Mouse (Mus musculus) brain, adult 2 months (tissue): ENCODE measurements around the gene Trim9.
A peak's percentile ranks its signal among the peaks of the same experiment; 100 is the strongest.

Source experiments
- DNase-seq: peaks from one replicate; pipeline ENCODE4 v3.0.0; 2011; ENCODE audit warnings: low read depth, low spot score

Gene Trim9

DNA sequence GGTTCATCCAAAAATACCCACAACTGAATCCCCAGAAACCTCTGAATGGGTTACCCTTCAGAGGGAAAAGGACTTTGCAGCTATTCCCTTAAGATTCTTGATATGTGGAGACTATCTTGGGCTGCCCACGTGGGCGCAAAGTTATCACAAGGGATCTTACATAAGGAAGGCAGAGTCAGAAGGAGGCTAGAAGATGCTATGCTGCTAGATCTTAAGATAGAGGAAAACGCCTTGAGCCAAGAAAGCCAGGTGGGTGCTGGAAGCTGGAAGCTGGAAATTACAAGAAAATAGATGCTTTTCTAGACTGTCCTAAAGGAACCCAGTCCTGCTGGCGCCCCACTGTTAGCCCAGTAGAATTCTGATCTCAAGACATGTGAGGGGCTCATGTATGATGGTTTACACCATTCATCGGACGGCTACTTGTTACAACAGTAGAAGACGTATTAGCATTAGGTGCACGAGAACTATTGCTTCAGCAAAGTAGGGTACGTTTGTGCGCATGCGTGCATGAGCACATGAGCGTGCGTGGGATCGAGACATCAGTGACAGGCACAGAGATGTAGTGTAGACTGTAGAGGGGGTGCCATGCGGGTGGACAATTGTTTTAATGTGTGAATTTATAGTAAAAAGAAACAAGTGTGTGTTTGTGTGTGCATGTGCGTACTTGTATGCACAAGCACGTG, 85.0 kb downstream of the Trim9 start:
- peak; percentile 92 for DNase-seq

DNA sequence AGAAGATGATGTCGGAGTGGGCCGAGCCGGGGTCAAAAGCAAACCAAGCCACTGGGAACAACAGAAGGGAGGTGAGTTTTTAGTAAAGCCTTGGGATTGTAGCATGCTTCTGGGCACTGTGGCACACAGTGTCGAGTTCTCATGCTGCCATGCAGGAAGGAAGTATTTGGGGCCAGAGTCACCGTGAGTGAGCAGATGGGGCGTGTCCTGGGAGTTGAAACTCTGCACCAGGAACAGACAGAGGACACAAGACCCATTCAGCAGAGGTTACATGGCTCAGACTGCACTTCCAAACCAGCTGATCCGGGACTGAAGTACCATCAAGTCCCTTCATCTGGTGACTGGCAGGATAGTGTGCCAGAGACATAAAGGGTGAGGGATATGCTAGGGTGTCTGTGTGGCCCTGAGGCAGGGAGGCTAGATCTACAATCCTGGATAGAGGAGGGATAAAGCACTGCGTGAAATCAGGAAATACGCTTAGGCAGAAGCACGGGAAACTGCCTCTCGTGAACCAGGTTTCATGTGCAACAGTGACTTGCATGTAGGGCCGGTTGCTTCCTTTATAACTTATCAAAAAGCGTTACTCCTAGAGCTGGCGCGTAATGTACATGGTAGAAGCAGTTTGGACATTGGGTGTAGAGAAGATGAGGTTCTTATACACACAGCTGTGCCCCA, 96.1 kb downstream of the Trim9 start:
- no peak for DNase-seq

- no peak for DNase-seq
Observed at GRCm38 (mm10) chr12:70249616-70250157, 97.7 kb downstream of the Trim9 start.

DNA sequence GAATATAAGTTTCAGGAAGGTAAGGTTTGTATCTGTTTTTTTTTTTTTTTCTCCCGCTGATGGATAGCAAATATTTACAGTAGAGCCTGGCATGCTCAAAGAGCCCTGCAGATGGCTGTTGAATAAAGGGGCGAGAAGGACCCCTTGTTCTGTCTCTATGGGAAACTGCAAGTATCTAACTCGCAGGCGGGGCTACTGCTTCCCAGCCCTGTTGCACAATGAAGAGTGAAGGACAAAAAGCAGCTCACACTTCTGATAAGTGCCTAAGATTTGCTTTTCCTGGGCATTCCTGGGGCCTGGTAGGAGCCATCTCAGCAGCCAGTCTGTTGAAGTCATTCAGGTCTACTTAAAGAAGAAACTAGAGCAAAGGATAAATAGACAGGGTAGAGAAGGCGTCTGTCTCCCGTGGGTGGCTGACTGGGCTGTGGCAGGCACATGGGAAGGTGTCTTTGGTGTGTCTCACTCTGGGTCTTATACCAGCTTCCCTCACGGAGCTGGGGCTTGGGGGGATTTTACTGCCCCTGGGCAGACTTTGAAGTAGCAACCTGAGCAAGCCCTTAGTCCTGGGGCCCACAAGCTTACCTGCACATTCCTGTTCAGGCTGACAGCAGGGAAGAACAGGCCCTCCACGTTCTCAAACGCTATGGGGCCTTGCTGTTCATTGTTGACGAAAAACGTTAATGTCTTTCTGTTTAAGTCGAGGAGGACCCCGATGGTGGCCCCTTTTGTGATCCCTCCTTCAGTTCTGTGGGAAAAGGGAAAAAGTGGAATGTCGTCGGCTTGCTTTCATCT, 99.5 kb downstream of the Trim9 start:
- peak; percentile 47 for DNase-seq

DNA sequence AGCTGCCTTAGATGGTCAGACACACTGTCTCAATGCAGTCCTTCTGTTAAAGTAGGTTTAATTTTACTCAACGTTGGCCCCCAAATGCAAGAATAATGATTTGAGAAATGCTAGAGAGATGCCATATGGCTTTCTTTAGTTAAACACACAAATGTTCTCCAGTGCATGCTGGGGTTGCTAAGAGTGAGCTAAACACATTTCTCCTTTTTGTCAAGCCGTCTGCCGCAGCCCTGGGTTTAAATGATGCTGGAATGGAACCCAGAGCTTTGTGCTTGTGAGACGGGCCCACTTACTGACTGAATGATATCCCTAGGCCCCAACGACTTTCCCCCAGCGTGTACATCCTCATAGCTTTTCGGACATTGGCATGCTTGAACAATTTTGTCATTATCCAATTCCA, 104.9 kb downstream of the Trim9 start:
- peak; percentile 65 for DNase-seq

- DNase-seq, result peak; percentile 68
Observed at GRCm38 (mm10) chr12:70239741-70240140, 107.7 kb downstream of the Trim9 start.

DNA sequence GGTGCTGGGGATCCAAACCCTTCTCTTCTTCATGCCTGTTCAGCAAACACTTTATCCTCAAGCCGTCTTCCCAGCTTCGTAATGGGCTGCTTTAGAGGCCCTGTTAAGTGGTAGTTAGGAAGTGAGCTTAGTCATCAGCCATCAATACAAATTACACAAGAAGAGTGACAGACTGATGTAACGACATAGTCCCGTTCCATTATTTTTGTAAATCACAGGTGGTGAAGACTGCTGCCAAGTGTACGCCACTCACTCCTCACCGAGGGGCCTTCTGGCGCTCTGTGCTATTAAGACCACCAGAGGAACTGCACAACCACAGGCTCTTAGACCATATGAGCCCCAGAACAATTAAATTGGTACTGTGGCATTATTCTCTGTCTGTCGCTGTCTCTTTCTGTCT, 108.8 kb downstream of the Trim9 start:
- DNase-seq, result peak; percentile 31

GRCm38 (mm10) chr12:70234938-70235484, 112.4 kb downstream of the Trim9 start:
- peak; percentile 82 for DNase-seq

- peak; percentile 79 for DNase-seq
Observed at GRCm38 (mm10) chr12:70234411-70234810, 113.0 kb downstream of the Trim9 start.

DNA sequence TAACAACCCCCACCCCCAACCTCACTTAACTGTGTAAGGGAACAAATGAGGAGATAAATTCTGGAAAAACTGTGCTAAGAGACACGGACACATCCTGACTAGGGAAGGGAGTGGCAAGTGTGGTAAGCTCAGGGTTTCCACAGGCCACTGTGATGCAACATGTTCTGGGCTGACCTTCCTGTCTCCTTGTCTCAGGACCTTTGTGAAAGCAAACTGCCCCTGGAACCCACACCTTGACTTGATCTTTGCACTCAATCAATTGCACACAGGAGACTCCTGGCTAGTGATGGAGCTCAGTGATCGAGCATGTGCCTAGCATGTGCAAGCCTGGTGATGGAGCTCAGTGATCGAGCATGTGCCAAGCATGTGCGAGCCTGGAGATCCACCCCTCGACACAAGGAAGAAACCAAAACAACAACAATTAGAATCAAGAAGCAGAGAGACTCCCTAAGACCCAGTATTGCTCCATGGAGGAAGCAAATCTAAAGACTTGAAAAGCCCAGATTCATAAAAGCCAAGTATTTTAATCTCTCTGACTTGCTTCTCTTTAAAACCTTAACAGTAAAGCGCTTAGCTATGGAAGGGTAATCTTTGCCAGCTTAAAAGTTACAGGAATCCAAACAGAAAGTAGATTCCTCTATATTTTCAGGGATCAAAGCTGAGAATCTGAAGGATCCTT, 113.6 kb downstream of the Trim9 start:
- DNase-seq, result no peak

DNA sequence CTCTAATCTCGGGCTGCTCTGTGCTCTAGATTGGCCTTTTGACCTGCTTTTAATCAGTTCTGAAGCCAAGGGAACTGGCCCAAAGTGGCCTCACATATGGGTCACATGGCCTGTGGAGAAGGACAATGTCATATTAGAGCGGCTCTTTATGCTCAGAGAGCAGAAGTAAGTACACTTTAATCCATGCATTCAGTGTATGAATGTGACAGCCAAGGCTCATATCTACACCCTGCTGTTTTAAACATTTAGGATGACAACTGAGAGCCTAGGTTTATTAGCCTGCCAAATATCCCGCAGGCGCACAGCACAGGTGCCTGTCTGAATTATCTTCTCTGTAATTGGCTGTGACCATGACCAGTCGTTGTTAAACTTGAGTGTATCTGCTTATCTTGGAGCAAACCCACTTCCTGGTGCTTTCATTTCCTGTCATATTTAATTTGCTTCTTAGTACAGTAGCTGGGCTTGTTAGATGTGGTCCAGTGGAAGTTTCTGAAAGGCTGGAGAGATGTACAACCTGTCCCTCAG, 115.3 kb downstream of the Trim9 start:
- DNase-seq, result no peak

DNA sequence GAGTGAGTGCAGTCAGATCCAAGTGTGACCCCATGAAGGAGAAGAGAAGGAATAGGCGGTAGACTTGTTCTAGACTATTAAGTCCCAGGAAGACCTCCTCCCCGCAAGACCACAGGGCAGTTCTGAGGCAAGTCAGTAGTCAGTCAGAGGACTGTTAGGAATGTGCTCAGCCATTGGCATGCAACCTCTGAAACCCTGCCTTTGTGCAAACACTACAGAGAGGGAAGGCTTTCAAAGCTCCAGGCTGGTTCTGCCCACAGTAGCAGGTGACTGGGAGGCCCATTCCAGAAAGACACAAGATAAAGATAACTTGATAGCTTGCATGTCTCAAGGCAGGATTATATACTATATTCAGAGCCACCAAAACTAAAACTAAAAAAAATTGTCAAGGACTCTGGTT, 116.1 kb downstream of the Trim9 start, which contains the start of gene Pygl:
Gene Pygl, minus strand, starts transcription at position 195 of the 400 bp plus-strand sequence.
- no peak for DNase-seq

DNA sequence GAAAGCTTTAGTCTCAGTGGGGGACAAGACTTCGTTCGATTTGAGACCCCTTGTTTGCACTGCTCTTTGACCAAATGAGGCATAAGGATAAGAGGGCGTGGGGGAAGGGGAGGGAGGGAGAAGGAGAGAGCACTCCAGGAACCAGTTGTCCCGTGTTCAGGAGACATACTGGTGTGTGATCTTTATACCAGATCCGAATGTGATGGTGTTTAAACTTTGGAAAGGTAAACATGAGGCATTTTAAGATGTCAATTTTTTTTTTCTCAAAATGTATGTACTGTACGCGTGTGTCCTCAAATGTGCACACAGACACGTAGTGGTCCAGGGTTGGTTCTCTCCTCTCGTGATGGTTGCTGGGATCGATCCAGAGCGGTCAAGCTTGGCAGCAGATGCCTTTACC, 119.3 kb downstream of the Trim9 start:
- DNase-seq, result no peak

- peak; percentile 47 for DNase-seq
Observed at GRCm38 (mm10) chr12:70227121-70227932, 120.1 kb downstream of the Trim9 start.

DNA sequence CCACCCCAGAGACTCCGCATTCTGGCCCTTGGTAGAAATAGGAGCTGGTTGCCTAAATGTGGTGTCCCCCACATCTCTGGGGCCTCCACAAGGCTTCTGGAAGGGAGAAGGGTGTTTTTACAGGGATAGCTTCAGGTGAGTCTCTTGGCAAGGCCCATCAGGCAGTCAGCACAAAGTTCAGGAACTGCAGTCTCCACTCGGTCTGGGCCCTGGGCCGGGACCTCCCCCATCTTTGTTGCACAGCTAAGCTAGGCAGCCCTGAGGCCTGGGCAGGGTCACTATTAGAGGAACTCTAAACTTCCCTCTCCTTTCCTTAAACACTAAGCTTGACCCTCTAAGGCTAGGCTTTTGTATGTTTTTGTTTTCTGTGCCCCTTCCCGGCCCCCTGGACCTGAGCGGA, 120.8 kb downstream of the Trim9 start:
- DNase-seq, result no peak

DNA sequence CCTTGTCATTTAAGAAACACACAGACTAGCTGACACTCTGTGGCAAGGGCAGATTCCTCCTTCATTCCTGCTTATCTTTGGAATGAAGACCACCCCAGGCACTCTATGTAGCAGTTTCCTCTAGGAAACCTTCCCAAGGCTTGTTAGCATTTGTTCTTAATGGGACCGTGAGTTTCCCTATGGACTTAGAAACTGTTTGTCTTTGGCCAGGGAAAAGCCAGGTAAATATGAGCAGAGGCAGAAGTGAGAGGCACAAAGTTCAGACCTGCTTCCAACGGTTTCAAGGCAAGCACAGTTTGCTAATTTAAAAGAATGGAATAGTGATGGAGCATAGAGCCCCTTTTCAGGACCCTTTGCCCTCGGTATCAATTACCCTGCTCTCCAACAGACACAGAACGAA, 124.1 kb downstream of the Trim9 start:
- no peak for DNase-seq

DNA sequence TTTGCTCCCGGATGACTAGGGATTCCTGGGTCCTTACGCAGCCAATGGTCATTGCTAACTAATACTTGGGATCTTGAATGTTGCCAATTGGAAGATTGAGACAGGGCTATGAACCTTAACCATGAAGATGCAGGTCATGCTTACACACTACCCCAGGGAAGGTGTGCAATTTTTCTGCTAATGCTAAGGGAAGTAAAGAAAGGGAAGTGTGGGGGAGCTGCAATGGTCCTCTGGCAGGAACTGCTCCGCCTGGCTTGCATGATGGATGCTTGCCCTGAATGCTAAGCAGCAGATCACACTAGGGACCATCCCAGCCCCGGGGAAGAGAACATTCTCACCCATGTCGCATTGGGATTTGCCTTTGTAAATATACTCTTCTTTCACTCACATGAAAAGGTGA, 126.0 kb downstream of the Trim9 start:
- DNase-seq, result no peak

GRCm38 (mm10) chr12:70218795-70219540, 128.4 kb downstream of the Trim9 start:
- DNase-seq, result no peak

DNA sequence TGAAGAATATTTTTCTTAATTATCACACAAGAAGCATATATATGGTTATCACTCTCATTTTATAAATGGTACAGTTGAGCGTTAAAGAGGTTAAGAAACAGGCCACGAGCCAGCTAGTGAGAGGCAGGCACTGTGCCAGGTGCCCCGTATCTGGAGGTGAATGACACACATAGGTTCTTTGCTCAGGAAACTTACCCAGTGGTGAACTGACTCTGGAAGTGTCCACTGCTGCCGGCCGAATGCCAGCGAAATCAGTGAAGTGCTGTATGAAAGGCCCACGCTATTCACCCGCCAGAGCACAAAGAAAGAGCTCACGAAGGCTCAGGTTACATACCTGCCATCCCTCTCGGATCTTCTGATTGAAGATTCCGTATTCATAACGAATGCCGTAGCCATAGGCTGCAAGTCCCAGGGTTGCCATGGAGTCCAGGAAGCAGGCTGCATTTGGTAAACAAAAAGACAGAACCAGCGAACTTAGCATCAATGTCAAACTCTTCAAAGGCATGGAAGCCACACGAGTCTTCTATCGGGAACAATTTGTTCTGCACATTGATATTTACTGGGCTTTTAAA, 131.1 kb downstream of the Trim9 start:
- no peak for DNase-seq
